Mouse (Mus musculus) bone marrow macrophage, adult 2 months (primary cell): ENCODE results near the gene Eif5. TPM values are rescaled to one million over a fixed set of nuclear protein-coding genes. Genes with fewer than 3 reads are reported as not detected.

Source experiments
- H3K27ac ChIP-seq: 2 replicates; pipeline ENCODE4 v1.5.1; 2012; ENCODE audit warnings: low read depth, low read length; ENCODE audit not compliant: insufficient read depth
- H3K4me1 ChIP-seq: 2 replicates; pipeline ENCODE4 v1.6.1; 2012; ENCODE audit warnings: low read length; ENCODE audit not compliant: control insufficient read depth, insufficient read depth
- H3K4me3 ChIP-seq: 2 replicates; pipeline ENCODE4 v1.5.1; 2012; ENCODE audit warnings: mild to moderate bottlenecking, low read length, moderate library complexity; ENCODE audit not compliant: insufficient read depth
- CTCF ChIP-seq: IDR thresholded peaks from 2 replicates; pipeline ENCODE4 v1.5.1; 2012; ENCODE audit warnings: low read depth, mild to moderate bottlenecking, low read length, moderate library complexity
- POLR2A ChIP-seq: IDR thresholded peaks from 2 replicates; pipeline ENCODE4 v1.6.1; 2012; ENCODE audit warnings: mild to moderate bottlenecking, low read depth, low read length, borderline replicate concordance
- polyA plus RNA-seq: library from polyadenylated mRNA; stranded (reverse); fragments of >200 nt; gene quantifications from 2 replicates; pipeline ENCODE4 v1.2.4, GENCODE M21; 2012; ENCODE audit not compliant: missing spikeins, insufficient read depth, insufficient read length

Eif5 gene
- 147 and 151 TPM in 2 replicates for polyA plus RNA-seq

- peak within 1 kb of the TSS; percentile 96 for H3K27ac ChIP-seq
- H3K4me3 ChIP-seq, result peak within 1 kb of the TSS; percentile 97
- TF ChIP-seq POLR2A, result peak; percentile 66; the same call in 1 of the 2 replicates
- no peak for TF ChIP-seq CTCF
- peaks cover 31% of the 10 kb centered on the region for H3K4me1 ChIP-seq
These were observed at the start of gene Eif5 for GRCm38 (mm10) chr12:111537796-111538291. Gene Eif5, plus strand, starts transcription at chr12:111538016.

DNA sequence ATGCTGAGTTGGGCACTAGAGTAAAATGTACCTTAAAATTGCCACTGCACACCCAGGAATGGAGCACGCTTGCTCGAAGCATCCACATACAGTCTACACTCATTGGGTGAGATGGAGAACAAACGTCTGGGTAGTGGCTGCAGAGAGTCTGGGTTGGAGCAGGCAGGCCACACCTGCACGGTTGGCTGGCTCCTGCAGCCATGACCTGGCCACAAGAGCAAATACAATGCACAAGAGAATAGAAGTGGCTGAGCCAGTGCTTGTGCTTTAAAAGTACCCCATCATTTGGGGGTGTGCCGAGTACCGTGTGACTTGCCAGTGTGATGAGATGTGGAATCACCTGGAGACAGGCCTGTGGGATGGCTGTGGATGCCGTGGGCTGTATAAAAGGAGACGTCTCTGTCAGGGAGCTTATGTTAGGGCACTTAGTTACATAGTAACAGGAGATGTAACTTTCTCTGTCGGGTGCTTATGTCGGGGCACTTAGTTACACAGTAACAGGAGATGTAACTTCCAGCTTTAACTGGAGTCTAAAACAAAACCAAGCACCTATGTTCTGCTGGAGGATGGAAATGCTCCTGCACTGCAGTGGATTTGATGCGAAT lies 48.5 kb upstream of the Eif5 start:
- H3K4me1 ChIP-seq, result no peaks in the 10 kb centered on the region
- TF ChIP-seq POLR2A (no peak), CTCF (no peak)
- H3K4me3 ChIP-seq, result no peak overlapping the region
- no peak overlapping the region for H3K27ac ChIP-seq

- no peaks in the 10 kb centered on the region for H3K4me1 ChIP-seq
These were observed 42.9 kb upstream of the Eif5 start for GRCm38 (mm10) chr12:111494931-111495330.

GRCm38 (mm10) chr12:111497076-111497475 lies 40.7 kb upstream of the Eif5 start:
- TF ChIP-seq POLR2A (no peak), CTCF (0 out of 2 replicates have a peak, but pooled peaks have one; percentile 38)
- H3K4me1 ChIP-seq, result no peaks in the 10 kb centered on the region
- H3K4me3 ChIP-seq, result no peak overlapping the region
- H3K27ac ChIP-seq, result no peak overlapping the region

More at GRCm38 (mm10) chr12:111494931-111495330, 42.9 kb upstream of the Eif5 start:
- Histone ChIP-seq H3K4me3 (no peak overlapping the region), H3K27ac (no peak overlapping the region)
- no peak for TF ChIP-seq POLR2A
- TF ChIP-seq CTCF, result no peak

- Histone ChIP-seq H3K4me3 (no peak overlapping the region), H3K27ac (no peak overlapping the region), H3K4me1 (peaks cover 6% of the 10 kb centered on the region)
- TF ChIP-seq CTCF, result no peak
These were observed 38.2 kb upstream of the Eif5 start for GRCm38 (mm10) chr12:111499617-111500016.

DNA sequence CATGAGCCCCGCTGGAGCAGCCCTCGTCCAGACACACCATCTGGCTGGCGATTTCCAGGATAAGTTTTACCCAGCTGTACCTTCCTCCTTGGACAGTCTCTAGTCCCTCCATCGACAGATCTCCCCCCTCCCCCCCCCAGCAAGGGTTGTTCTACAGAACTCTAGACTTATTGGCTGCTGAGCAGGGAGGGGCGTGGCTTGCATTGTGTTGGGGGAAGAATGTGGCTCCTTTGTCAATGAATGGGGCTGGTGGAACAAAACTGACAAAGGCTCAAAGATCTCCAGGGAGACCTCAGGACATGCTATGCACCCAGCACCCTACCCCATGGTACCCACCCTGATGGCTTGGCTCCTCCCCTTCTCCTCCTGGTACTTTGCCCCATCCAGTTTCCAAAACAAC lies 37.1 kb upstream of the Eif5 start:
- Histone ChIP-seq H3K4me1 (peaks cover 6% of the 10 kb centered on the region), H3K4me3 (no peak overlapping the region), H3K27ac (no peak overlapping the region)
- no peak for TF ChIP-seq POLR2A

- H3K27ac ChIP-seq, result no peak overlapping the region
- peaks cover 6% of the 10 kb centered on the region for H3K4me1 ChIP-seq
- TF ChIP-seq CTCF (no peak), POLR2A (no peak)
- H3K4me3 ChIP-seq, result no peak overlapping the region
These were observed 34.7 kb upstream of the Eif5 start for GRCm38 (mm10) chr12:111503063-111503567.

DNA sequence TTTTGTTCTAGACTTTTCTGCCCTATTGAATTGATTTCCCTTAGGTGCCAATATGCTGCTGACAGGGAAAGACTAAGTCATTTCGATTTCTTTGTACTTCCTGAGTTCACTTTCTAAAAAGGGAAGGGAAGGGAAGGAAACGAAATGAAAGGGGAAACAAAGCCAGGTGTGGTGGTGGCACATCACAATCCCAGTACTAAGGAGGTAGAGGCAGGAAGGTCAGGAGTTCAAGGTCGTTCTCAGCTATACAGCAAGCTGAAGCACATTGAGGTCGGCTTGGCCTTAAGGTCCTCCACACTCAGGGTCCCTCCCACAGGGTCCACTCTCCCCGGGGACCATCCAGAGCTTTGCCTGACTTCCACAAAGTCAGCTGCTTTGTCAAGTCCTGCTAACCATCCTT lies 34.2 kb upstream of the Eif5 start:
- H3K4me1 ChIP-seq, result peaks cover 6% of the 10 kb centered on the region
- no peak overlapping the region for H3K4me3 ChIP-seq
- no peak overlapping the region for H3K27ac ChIP-seq
- no peak for TF ChIP-seq POLR2A
- TF ChIP-seq CTCF, result no peak

DNA sequence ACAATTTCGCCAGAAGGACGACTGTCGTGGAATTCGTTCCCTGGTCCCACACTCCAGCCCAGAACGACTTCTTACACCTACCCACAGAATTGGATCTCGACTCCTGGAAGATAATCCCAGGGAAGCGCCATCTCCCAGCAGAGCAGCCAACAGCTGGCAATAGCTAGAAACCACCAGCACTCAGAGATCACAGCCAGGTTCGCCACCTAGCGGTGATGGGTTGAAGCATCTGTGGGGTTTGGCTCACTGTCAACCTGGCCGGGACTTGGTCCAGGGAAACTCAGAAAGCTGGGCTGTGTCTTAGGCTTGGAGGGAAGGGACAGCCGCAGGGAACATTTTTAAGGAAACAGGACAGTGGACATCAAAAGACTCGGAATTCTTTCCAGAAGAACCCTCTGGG lies 32.9 kb upstream of the Eif5 start:
- TF ChIP-seq CTCF (peak; percentile 70), POLR2A (no peak)
- Histone ChIP-seq H3K4me3 (no peak overlapping the region), H3K27ac (no peak overlapping the region), H3K4me1 (peaks cover 6% of the 10 kb centered on the region)

DNA sequence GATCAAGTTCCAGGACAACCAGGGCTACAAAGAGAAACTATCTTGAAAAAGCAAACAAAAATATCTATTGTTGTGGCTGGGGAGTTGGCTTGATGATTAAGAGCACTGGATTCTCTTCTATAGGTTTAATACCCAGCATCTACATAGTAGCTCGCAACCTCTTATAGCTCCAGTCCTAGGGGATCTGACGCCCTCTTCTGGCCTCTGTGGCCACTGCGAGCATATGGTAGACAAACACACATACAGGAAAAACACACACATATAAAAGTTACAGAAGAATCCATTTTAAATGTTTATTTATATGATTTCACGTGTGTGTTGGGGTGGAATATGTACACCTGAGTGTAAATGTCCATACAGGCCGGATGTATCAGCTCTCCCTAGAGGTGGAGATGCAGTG lies 30.8 kb upstream of the Eif5 start:
- H3K4me3 ChIP-seq, result no peak overlapping the region
- peaks cover 6% of the 10 kb centered on the region for H3K4me1 ChIP-seq
- TF ChIP-seq CTCF (no peak), POLR2A (no peak)
- H3K27ac ChIP-seq, result no peak overlapping the region
